Comparison of ENCODE assay signal across 17 mouse cellular contexts in genomic region chr10:89437996-89438395, GRCm38 (mm10). TPM values are rescaled to one million over a fixed set of nuclear protein-coding genes. Genes with fewer than 3 reads are reported as not detected.
DNase-seq lines count a peak whose midpoint lies in the region; ATAC-seq and TF ChIP-seq lines count a peak whose summit lies in the region.
"Had no signal": no experiment of that assay in that cellular context is flagged by ENCODE, and none has a peak within 500 bp of the region (broad histone marks: within the 10 kb centered on the region; RNA-seq: fewer than 3 reads in every experiment).

No protein-coding gene starts in this region.

- TF ChIP-seq POLR2A in brain, embryonic 14.5 days (IDR thresholded peaks at IDR 0.05; ENCODE audit: borderline replicate concordance, extremely low read depth, insufficient read depth, insufficient read length, poor library complexity, severe bottlenecking): no peak

- peaks cover 12% of the 10 kb centered on the region; the same call in 1 of the 2 replicates for H3K36me3 ChIP-seq in heart, postnatal 0 days (replicated peaks; ENCODE audit: control insufficient read depth, insufficient read depth, low read length)

- no peak for TF ChIP-seq EP300 in heart, postnatal 0 days (IDR thresholded peaks at IDR 0.05; ENCODE audit: low read depth)

- peak; percentile 61 to 68 for DNase-seq in cerebellum, postnatal 10 days
- DNase-seq in cerebellum, adult 9-11 months: no peak
- peak; percentile 16 for DNase-seq in gastrocnemius, postnatal 14 days
- DNase-seq in gastrocnemius, postnatal 36 days: no peak
- DNase-seq in brain, embryonic 14.5 days (ENCODE audit: low read depth): peak; percentile 36
- DNase-seq in heart, postnatal 0 days (ENCODE audit: low spot score): no peak
- DNase-seq in kidney, adult 11 months: no peak
- DNase-seq: B cell, adult 2 months; kidney, adult 18-20 months; kidney, postnatal 14 days; midbrain, embryonic 14.5 days; right cerebral cortex, postnatal 14 days; thymus, postnatal 25 days had no signal

- intact Hi-C loops in gastrocnemius, postnatal 14 days (cut with DNase I; ENCODE audit: low total_unique reads): no loop called here
- intact Hi-C loops in gastrocnemius, postnatal 36 days (cut with DNase I): no loop called here

- no peak for TF ChIP-seq CTCF in brain, embryonic 14.5 days (IDR thresholded peaks at IDR 0.05; ENCODE audit: borderline replicate concordance, extremely low read depth, insufficient read depth, insufficient read length)
- TF ChIP-seq CTCF in heart, postnatal 0 days (IDR thresholded peaks at IDR 0.05; ENCODE audit: low read depth): no peak

- H3K4me1 ChIP-seq in heart, postnatal 0 days (ENCODE audit: control insufficient read depth, insufficient read depth): peaks cover 14% of the 10 kb centered on the region; the same call in 1 of the 2 replicates

- 36% methylated on average over 12 of the region's 12 CpGs for WGBS in heart, postnatal 0 days

- no peaks in the 10 kb centered on the region for H3K27me3 ChIP-seq in heart, postnatal 0 days (ENCODE audit: control insufficient read depth, insufficient read depth, low read length)
- H3K27me3 ChIP-seq: embryonic facial prominence, embryonic 12.5 days; lung, embryonic 15.5 days had no signal

- no peak for ATAC-seq in heart, postnatal 0 days (ENCODE audit: insufficient read depth, low read depth)

- peak overlapping the region; percentile 29 for H3K4me2 ChIP-seq in heart, postnatal 0 days (ENCODE audit: low read depth, low read length)
- H3K4me2 ChIP-seq: embryonic facial prominence, embryonic 12.5 days; hindbrain, embryonic 14.5 days; lung, embryonic 15.5 days had no signal

- H3K4me3 ChIP-seq in heart, postnatal 0 days (ENCODE audit: low read depth, low read length): no peak overlapping the region
- H3K4me3 ChIP-seq: embryonic facial prominence, embryonic 12.5 days; lung, embryonic 15.5 days had no signal

- H3K27ac ChIP-seq in heart, postnatal 0 days (ENCODE audit: low read depth): peak overlapping the region; percentile 52
- H3K27ac ChIP-seq: embryonic facial prominence, embryonic 12.5 days; hindbrain, embryonic 14.5 days; lung, embryonic 15.5 days; stomach, postnatal 0 days had no signal

- no peaks in the 10 kb centered on the region for H3K9me3 ChIP-seq in heart, postnatal 0 days (replicated peaks; ENCODE audit: control insufficient read depth, low read length)
- H3K9me3 ChIP-seq: embryonic facial prominence, embryonic 12.5 days; lung, embryonic 15.5 days had no signal

- H3K9ac ChIP-seq in heart, postnatal 0 days (replicated peaks; ENCODE audit: low read depth, low read length): no peak overlapping the region; the same call in 1 of the 2 replicates
- H3K9ac ChIP-seq: embryonic facial prominence, embryonic 12.5 days; hindbrain, embryonic 14.5 days; lung, embryonic 15.5 days had no signal

RNA-seq across cellular contexts. Expression of gene Gas2l3, which starts 5.8 kb away (rescaled TPM):
- total RNA-seq in gastrocnemius, postnatal 14 days (2021): 10 to 100 TPM in 1 of 2 experiments, 1 to 10 TPM in 1; 3.0 to 11.2 TPM
- 1 to 10 TPM; 2.4 to 2.8 TPM for total RNA-seq in gastrocnemius, postnatal 36 days (2021)
- 3.6 and 4.4 TPM in 2 replicates for polyA plus RNA-seq in brain, embryonic 14.5 days (2012; rRNA removed)
- 19.7 and 29.3 TPM in 2 replicates for total RNA-seq in heart, postnatal 0 days (2014; rRNA removed; ENCODE audit: low replicate concordance)
- polyA plus RNA-seq in heart, postnatal 0 days (2015; fragmentation: Nextera tagmentation; extraction: Ambion mirVana): 7.8 and 8.0 TPM in 2 replicates

Comparison
In these comparisons a context has a peak if more than half of its experiments do, and no peak if none do; other contexts are left out.
1. DNase-seq: peak in cerebellum, postnatal 10 days (2 of 2), gastrocnemius, postnatal 14 days (single experiment) and brain, embryonic 14.5 days (single experiment); none in cerebellum, adult 9-11 months (single experiment), gastrocnemius, postnatal 36 days (0 of 2), heart, postnatal 0 days (single experiment) and kidney, adult 11 months (single experiment).